Mouse (Mus musculus): ENCODE data around the gene Galt.
"Not testable (repeated sequence)": the region's sequence is repeated elsewhere in the genome, so short reads cannot be mapped to it uniquely, and the experiment has no call there.

The Galt gene

DNA sequence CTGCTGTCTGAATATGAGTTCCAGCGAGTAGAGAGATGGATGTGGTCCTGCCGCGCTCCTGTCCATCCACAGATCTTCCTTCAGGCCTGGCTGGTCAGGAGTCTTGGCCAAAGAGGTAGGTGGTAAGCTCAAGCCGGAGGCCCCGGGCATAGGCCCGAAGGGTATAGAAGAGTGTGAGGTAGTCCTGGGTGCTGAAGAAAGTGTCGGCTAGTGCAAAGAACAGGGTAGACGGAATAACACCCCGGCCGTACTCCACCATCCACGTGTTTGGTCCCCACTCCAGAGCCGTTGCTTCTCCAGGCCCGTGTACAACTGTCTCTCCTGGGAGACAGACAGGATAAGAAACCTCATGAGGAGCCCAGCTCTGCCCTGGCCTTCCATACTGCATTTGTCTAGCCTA is 15.8 kb upstream of the Galt start:
- in situ Hi-C loops (cut with MboI) = no loop called here

DNA sequence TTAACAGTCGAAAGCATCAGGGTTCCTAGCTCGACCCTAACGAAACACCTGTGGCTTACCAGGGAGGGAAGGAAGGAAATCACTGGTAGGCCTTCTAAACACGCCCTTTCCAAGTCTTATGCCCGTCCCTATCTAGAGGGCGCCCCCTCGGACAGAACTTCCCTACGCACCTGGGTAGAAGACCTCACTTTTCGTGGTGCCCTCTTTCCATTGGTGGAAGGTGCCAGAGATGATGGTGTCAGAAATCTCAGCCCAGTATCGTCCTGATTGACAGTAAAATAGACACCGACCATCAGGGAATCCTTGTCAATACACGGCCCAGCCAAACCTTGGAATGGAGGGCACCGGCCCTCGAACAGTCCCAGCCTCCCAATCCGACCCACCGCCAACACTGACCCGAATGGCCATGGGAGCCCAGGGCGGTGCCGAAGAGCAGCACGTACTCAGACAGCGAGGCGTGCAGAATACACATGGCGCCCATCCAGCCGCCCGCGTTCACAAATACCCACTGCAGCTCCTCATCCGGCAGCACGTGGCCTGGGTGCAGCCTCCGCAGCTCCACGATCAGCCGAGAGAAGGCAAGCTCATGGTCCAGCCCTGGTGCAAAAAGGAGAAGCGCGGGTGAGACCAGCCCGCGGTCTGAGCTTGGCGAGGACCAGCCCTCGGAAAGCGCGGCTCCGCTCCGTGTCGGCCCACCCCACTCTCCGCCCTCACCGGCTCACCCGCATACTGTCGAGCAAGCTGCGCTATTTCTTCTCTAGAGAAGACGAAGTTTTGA is 14.5 kb upstream of the Galt start:
- in situ Hi-C loops (cut with MboI) = no loop called here

DNA sequence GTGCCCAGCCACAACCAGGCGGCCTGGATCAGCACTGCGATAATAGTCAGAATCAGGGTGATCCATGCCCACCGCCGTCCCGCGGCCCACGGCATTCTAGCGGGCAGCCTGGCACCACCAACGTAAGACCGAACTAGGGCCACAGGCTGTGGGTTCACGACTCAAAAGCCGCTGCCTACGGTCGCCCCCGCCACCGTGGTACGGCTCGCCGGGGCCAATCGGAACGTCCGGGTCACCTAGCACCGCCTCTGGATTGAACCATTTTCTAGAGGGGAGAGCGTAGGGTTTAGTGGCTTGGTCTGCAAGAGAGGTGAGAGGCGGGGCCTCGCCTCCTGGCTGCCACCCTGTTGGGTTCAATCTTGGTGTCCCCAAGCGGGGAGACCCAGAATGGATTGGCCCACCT is 13.9 kb upstream of the Galt start:
- in situ Hi-C loops (cut with MboI) = no loop called here

DNA sequence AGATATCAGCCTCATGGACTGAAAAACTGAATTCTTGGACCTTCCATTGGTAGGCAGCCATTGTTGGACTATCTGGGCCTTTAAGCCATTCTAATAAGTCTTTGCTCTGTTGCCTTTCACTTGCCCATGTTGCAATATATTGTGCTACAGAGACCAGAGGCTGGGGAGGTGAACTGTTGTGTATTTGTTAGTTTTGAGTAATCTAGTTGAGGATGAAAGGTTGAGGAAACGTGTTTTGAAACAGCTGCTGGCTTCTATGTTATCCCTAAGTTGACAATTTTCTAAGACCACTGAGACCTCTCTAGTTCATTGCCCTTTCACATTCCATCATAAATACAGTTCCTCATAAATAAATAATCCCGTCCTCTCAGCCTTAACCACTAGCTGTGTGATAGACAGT is 10.9 kb upstream of the Galt start:
- in situ Hi-C loops (cut with MboI) = no loop called here

DNA sequence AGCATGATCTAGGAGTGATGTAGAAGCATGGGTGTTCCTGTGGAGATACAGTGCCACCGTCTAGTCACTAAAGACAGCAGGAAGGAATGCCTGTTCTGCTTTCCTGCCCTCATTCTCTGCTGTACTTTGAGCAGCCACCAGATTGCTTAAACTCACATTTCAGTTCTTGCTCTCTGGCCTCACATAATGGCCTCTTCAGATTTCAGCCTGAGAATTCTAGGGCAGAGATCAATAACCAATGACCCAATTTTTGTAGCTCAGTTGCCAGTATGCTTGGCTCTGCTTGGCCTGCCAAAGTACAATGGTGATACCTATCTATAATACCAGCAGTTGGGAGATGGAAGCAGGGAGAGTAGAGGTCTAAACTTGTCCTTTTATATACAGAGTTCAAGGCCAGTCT is 10.0 kb upstream of the Galt start:
- in situ Hi-C loops (cut with MboI) = no loop called here

DNA sequence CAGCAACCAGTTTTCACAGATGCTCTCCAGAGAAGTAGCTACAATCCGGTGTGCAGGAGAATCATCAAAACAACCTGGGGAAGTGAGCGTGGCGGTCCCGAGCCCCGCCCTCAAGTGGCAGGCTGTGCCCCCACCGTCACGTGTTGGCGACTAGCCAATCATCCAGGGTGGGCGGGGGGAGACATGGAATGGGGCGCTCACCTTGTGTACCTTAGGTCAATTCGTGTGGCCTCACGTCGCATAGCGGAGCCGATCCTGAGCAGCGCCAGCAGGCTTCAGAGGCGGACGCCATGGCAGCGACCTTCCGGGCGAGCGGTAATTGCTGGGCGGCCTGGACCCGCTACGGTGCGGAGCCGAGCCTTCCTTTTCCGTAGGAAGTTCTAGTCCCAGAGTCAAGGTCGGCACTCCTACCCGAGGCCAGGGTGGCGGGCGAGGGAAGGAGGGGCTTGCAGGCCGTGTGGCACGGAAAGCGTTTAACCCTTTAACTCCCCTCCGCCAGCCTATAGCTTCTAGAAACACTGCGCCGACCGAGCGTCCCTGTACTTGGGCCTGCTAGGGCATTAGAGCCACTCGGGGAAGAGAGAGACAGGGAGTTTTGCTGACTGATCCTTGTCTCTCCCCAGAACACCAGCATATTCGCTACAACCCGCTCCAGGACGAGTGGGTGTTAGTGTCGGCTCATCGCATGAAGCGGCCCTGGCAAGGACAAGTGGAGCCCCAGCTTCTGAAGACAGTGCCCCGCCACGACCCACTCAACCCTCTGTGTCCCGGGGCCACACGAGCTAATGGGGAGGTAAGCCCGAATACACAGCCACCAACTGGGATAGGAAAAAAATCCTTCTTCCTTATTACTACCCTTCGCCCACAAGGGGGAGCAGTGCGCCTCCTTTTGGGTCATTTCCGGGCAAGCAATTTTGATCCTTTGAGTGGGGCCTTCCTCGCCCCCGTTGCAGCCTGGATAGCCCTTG is 594 bp downstream of the Galt start, which contains the start of gene Sigmar1:
Gene Sigmar1, minus strand, starts transcription at position 820 of the 968 bp plus-strand sequence.
- in situ Hi-C loops (cut with MboI) = no loop called here

DNA sequence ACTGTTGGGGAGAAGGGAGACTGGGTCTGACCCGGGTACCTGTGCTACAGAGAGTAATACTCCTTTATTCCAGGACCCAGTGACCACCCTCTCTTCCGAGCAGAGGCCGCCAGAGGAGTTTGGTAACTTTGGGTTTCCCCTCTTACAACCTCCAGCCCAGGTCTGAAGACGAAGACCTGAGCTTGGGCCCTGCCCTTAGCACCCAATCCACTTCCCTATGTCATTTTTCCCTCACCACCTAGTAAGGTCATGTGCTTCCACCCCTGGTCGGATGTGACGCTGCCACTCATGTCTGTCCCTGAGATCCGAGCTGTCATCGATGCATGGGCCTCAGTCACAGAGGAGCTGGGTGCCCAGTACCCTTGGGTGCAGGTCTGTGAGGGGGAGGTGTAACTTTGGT is 1.4 kb downstream of the Galt start:
- in situ Hi-C loops (cut with MboI) = no loop called here

DNA sequence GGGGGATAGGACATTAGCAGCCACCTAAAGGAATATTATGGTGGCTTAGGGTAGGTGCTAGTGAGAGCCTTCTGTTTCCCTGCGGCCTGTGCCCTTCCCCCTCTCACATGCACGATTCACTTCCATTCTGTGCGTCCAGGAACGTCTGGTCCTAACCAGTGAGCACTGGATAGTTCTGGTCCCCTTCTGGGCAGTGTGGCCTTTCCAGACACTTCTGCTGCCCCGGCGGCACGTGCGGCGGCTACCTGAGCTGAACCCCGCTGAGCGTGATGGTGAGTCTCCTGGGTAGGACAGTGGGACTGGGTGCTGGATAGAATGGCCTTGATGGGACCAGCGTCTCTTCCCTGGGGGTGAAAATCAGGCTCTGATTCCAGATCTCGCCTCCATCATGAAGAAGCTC is 2.3 kb downstream of the Galt start:
- in situ Hi-C loops (cut with MboI) = no loop called here

DNA sequence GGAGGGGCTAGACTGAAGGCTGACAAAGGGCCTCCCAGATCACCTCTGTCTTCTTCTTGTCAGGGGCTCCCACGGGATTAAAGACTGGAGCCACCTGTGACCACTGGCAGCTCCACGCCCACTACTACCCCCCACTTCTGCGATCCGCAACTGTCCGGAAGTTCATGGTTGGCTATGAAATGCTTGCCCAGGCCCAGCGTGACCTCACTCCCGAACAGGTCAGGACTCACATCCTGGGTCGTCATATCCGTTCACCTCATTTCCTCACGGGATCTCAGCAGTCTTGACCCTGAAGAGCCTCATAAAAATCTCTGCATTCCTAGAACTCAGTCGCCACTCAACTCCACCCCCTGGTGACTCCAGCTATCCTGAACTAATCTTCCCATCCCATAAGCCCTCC is 3.0 kb downstream of the Galt start:
- in situ Hi-C loops (cut with MboI) = no loop called here

DNA sequence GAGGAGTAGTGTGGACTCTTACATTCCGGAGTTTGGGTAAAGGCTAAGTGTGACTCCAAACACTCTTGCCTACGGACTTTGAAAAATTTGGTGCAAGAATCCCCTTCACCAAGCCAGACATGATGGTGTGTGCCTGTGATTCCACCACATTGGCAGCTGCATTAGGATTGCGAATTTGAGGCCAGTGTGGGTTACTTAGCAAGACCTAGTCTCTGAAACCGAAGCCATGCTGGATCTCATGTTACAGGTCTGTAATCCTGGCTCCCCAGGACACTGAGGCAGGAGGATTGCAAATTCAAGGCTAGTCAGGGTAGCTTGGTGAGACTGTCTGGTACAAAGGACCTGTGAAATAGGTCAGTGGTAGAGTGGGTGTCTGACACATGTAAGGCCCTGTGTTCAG is 3.7 kb downstream of the Galt start:
- in situ Hi-C loops (cut with MboI) = no loop called here

DNA sequence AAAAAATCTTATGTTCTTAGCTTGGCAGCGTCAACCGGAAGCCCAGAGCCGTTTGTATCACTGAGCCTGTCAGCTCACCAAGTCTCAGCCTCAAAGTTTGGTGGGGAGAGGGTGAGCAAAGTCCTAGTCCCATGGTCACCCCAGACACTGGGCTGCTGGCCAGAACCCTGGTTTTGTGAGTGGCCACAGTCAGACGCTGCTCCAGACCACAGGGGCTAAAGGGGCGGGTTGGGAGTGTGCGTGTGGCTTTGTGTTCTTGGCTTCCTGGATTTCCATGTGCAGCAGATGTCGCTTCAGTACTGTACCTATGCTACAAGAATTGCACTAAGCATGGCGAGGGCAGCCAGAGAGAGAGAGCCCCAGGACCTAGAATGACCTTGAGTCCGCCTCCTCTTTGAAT is 4.2 kb downstream of the Galt start:
- in situ Hi-C loops (cut with MboI) = no loop called here

DNA sequence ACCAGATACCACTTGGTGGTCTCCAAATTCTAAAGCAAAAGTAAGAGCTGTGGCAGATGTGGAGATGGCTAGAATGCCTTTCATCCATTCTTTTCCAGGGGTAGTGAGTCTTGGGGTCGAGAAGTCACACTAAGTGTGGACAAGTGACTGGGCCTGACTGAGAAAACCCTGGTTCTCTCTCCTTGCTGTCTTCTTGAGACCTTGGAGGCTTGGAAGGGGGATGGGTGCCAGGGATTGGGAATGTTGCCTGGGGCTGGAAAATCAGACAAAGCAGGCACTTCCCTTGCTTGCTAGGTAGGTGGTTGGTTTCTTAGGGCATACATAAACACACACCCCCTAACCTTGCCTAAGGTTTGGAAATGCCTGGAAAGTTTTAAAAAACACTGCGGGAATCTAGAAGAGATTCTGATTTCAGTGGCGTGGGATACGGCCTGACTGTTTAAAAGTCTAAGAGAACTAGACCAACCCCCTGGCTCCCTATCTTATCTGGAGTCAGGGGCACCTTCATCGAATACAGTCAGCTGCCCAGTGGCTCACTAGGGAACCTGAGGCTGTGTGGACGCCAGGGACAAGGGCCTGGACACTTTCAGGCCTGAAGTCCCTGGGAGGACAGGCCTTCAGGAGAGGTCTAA is 4.7 kb downstream of the Galt start:
- in situ Hi-C loops (cut with MboI) = no loop called here

DNA sequence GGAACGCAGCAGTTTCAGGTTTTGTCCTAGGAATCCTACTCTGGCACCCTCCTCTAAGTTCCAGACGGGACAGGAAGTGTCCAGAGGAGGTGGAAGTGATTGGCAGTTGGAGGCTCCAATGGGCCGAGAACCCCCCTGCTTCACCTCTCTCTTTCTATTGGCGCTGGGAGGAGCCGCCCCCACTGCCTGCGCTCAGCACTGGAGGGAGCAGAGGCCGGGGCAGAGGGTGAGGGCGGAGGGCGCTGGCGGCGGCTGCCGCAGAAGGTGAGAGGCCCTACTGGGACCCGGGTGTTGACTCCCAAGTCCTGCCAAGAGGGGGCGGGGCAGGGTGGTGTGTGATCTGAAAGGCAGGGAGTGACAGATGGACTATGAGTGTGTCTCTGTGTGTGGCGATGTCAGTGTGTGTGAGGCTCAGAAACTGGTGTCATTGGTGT is 5.3 kb downstream of the Galt start:
- in situ Hi-C loops (cut with MboI) = no loop called here

DNA sequence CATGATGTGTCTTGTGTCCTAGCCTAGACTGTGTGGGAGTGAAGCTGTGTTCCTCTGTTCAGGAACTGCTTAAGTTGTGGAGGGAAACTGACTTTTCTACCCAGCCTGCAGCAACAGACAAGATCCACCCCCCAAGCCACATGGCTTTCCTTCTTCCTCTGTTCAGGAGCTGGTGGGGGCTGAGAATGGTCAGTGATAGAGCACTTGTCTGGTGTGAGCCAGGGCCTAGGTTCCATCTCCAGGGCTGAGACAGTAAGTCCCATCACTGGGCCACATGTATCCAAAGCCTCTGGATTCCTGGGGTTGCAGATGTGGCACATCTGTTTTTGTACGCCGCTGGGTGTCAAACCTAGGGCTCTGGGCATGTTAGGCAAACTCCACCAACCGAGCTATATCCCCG is 5.9 kb downstream of the Galt start:
- in situ Hi-C loops (cut with MboI) = no loop called here

DNA sequence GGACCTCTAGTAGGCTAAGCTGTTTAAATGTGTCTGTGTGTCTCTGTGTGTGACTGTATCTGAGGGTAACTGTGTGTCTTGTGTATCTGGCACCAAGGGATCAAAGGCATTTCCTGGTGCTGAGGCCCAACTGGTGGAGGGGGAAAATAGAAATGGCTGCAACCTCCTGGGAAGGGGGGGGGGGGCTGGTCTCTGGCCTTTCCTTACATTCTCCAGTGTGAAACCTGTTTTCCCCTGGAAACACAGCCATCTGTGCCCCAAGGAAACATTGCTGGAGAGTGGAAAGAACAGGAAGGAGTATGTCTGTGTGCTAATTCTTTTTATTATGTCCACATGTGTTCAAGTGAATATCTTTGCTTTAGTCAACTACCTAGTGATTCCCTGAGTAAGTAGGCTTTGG is 6.7 kb downstream of the Galt start:
- in situ Hi-C loops (cut with MboI) = no loop called here

DNA sequence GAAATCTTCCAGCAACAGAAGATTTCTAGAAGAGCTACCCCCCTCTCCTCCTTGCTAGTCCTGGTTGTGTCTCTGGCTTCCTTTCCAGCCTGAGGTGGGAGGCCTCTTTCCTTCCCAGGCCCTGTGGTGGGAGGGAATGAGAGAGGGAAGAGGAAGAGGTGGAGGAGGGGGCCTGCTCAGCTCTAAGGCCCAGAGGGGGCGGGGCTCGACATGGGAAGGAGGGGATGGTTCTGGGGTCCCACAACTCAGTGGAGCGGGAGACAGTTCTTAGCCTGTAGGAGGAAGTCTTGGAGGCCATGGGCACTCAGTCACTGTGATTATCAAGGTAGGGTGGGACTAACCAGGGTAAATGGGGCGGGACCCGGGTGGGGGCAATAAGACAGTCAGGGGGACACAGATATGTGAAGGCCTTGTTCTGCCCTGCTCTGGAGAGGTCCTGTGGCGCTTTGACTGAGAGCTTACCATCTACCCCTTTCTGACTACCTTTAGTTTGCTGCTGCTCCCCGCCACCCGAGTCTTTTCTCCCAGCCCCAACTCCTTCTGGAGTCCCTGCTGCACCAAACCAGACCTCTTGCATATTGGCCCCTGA is 7.2 kb downstream of the Galt start:
- in situ Hi-C loops (cut with MboI) = no loop called here

DNA sequence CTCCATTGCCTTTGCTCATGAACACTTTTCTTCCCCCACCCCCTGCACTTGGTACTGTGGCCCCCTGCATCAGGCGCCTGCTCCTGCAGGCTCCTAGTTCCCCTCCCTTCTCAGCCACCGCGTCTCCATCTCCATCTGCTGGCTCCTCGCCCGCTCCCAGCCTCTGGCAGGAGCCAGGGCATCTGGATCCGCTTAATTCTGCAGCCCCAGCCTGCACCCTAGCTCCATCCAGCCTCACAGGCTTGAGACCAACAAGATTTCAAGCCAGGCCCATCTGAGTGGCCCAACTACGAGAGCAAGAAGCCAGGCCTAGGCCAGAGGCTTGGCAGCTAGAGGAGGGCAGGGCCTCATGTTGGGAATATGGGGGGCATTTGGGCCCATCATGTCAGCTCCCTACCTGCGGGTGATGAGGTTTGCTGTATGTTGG is 7.7 kb downstream of the Galt start:
- in situ Hi-C loops (cut with MboI) = not testable (repeated sequence)

DNA sequence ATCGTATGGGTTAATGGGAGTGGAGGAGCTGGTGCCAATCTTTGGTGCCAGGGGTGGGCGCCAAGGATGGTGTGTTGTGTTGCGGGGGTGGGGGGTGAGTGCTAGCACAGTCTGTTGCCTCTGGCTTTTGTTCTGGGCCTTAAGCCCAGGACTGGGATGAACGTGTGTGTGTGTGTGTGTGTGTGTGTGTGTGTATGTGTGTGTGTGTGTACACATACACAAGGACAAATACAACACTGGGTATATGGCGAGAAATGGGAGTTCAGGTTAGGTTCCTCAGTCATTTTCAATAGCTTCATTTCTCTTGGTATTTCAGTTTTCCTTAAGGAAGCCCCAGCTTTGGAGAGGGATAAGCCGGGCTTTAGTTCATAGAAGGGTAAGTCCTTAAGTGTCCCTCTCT is 8.1 kb downstream of the Galt start:
- in situ Hi-C loops (cut with MboI) = not testable (repeated sequence)

DNA sequence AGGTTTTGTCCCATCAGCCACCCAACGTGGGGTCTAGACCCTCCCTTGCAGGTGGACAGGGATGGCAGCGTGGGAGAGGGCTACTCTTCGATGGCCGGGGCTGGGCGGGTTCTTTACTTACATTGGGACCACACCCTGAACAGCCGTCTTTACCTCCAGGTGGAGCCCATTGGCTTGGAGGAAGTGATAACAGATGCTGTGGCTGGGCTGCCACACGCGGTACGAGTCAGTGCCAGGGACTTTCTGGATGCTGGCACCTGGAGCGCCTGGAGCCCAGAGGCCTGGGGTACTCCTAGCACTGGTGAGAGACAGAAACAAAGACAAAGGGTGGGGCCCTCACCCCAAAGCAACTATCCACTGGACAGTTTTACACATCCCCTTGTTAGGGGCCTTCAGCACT is 12.3 kb downstream of the Galt start:
- in situ Hi-C loops (cut with MboI) = not testable (repeated sequence)

DNA sequence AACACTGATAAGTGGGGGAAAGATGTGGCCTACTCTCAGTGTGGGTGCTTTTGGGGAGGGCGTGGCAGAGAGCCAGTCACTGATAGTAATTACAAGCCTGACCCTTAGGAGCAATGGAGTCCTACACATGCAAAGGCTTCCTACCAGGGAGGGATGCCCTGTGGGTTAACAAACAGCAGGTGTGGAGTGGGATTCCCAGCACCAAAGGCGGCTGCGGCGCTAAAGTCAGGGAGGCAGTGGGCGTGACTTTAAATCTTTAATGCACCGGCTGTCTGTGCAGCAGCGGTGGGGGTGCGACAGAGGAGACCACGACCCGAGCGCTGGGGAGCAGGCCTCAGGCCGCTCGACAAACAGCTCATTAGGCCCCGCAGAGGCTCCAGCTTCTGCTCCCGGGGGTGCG is 17.9 kb downstream of the Galt start:
- in situ Hi-C loops (cut with MboI) = not testable (repeated sequence)

DNA sequence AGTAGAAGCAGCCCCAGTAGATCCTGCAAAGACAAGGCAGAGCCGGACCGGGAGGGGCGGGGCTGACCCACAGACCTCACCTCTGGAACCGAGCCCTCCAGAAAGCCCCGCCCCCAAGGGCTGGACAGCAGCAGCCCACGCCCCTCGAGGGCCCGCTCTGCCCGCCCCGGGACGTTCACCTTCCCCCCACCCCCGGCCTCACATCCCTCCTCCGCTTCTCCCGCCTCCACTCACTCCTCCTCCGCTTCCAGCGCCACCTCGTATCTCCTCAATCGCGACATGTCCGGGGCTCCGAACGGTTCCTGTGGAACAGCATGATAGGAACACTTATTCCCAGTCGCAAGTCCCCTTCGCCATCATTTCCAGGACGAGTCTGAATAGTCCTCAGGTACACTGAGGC is 18.5 kb downstream of the Galt start:
- in situ Hi-C loops (cut with MboI) = not testable (repeated sequence)

DNA sequence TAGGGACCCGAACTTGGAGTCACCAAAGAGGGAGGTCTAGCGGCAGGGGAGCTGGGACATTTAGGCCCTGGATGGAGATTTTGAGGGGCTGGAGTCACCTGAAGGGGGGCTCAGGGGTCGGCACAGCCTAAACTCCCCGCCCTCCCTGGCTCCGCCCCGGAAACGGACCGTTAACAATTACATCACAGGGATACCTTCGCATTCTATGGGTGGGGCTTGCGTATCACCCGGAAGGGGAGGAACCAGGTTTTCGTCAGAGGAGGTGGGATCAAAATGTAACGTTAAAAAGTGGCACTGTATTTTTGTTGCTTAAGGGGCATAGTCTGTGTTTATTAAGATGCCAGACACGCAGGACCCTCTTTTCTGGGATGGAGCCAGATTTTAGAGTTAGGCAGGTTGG is 19.0 kb downstream of the Galt start, which contains the start of gene Ccl27a:
Gene Ccl27a, minus strand, starts transcription at position 246 of the 400 bp plus-strand sequence.
- in situ Hi-C loops (cut with MboI) = not testable (repeated sequence)
